Mouse (Mus musculus): ENCODE results near the gene Aldh1l1. TPM values are rescaled to one million over a fixed set of nuclear protein-coding genes. Genes with fewer than 3 reads are reported as not detected.

Aldh1l1 gene
- total and polyA plus RNA-seq, 3 experiments = 0.11 to 0.13 TPM; not detected in 1

- Histone ChIP-seq H3K27me3 (replicated peaks) (peaks cover 93% of the 10 kb centered on the region), H3K9me3 (replicated peaks; ENCODE audit: low read length) (peaks cover 7% of the 10 kb centered on the region), H3K36me3 (replicated peaks in 1 of 2; ENCODE audit: control insufficient read depth in 1 of 2, insufficient read depth in 1 of 2, low read length in 1 of 2) (no peaks in the 10 kb centered on the region), H3K4me1 (ENCODE audit: control insufficient read depth in 1 of 2, insufficient read depth in 2 of 2) (no peaks in the 10 kb centered on the region), H3K9ac (ENCODE audit: insufficient read depth, low read depth) (no peak overlapping the region), H3K4me2 (ENCODE audit: insufficient read depth, low read depth, poor library complexity, severe bottlenecking) (no peak overlapping the region), H3K27ac (ENCODE audit: insufficient read depth, low read depth) (no peak overlapping the region), H3K79me2 (replicated peaks; ENCODE audit: control insufficient read depth, extremely low read depth, insufficient read depth, poor library complexity, severe bottlenecking) (no peaks in the 10 kb centered on the region), H3K4me3 (replicated peaks in 1 of 3; ENCODE audit: low read depth in 2 of 3, low read length in 2 of 3, poor library complexity in 1 of 3) (no peak overlapping the region)
- in situ Hi-C loops (cut with MboI; ENCODE audit: low pct_ligation_motif_present, low pct_unique_long_range_greater_than_20kb, low sequenced_read_pairs) (no loop called here), dilution Hi-C loops (cut with MboI; ENCODE audit: extremely low pct_ligation_motif_present, extremely low pct_unique_long_range_greater_than_20kb, low sequenced_read_pairs) (no loop called here)
- TF ChIP-seq MYC (IDR thresholded peaks at IDR 0.05; ENCODE audit: low read depth, low read length) = no peak
- no peak for TF ChIP-seq MEF2A (IDR thresholded peaks at IDR 0.05; ENCODE audit: borderline replicate concordance, low read depth, low read length)
- no peak for TF ChIP-seq ZMIZ1 (IDR thresholded peaks at IDR 0.05; ENCODE audit: low read depth, low read length)
- no peak for TF ChIP-seq CHD1 (IDR thresholded peaks at IDR 0.05; ENCODE audit: low read depth, low read length)
- no peak for TF ChIP-seq ZNF384 (IDR thresholded peaks at IDR 0.05; ENCODE audit: low read depth, low read length)
- TF ChIP-seq UBTF (IDR thresholded peaks at IDR 0.05; ENCODE audit: low read depth, low read length) = no peak
- no peak for DNase-seq (ENCODE audit: extremely low read depth)
These were observed 79.4 kb downstream of the Aldh1l1 start for GRCm38 (mm10) chr6:90565357-90566215.

GRCm38 (mm10) chr6:90567486-90567885 lies 81.3 kb downstream of the Aldh1l1 start:
- H3K9ac ChIP-seq (ENCODE audit: insufficient read depth, low read depth) = no peak overlapping the region
- in situ Hi-C loops (cut with MboI; ENCODE audit: low pct_ligation_motif_present, low pct_unique_long_range_greater_than_20kb, low sequenced_read_pairs) = no loop called here
- dilution Hi-C loops (cut with MboI; ENCODE audit: extremely low pct_ligation_motif_present, extremely low pct_unique_long_range_greater_than_20kb, low sequenced_read_pairs) = no loop called here
- no peaks in the 10 kb centered on the region for H3K79me2 ChIP-seq (replicated peaks; ENCODE audit: control insufficient read depth, extremely low read depth, insufficient read depth, poor library complexity, severe bottlenecking)
- peaks cover 7% of the 10 kb centered on the region for H3K9me3 ChIP-seq (replicated peaks; ENCODE audit: low read length)
- no peaks in the 10 kb centered on the region for H3K4me1 ChIP-seq (ENCODE audit: control insufficient read depth in 1 of 2, insufficient read depth in 2 of 2)
- DNase-seq (ENCODE audit: extremely low read depth) = no peak
- H3K4me3 ChIP-seq (replicated peaks in 1 of 3; ENCODE audit: low read depth in 2 of 3, low read length in 2 of 3, poor library complexity in 1 of 3) = no peak overlapping the region
- peaks cover 95% of the 10 kb centered on the region for H3K27me3 ChIP-seq (replicated peaks)
- no peak overlapping the region for H3K4me2 ChIP-seq (ENCODE audit: insufficient read depth, low read depth, poor library complexity, severe bottlenecking)
- no peaks in the 10 kb centered on the region for H3K36me3 ChIP-seq (replicated peaks in 1 of 2; ENCODE audit: control insufficient read depth in 1 of 2, insufficient read depth in 1 of 2, low read length in 1 of 2)
- H3K27ac ChIP-seq (ENCODE audit: insufficient read depth, low read depth) = no peak overlapping the region
- no peak for TF ChIP-seq BHLHE40 (IDR thresholded peaks at IDR 0.05; ENCODE audit: low read depth, low read length)
- no peak for TF ChIP-seq USF1 (IDR thresholded peaks at IDR 0.05; ENCODE audit: low read depth, low read length)
- TF ChIP-seq TCF12 (IDR thresholded peaks at IDR 0.05; ENCODE audit: low read depth, low read length) = no peak
- no peak for TF ChIP-seq SMC3 (IDR thresholded peaks at IDR 0.05; ENCODE audit: low read depth, low read length)
- TF ChIP-seq NRF1 (IDR thresholded peaks at IDR 0.05; ENCODE audit: low read depth, low read length) = no peak
- no peak for TF ChIP-seq POLR2A (IDR thresholded peaks at IDR 0.05; ENCODE audit: low read depth, low read length)
- no peak for TF ChIP-seq UBTF (IDR thresholded peaks at IDR 0.05; ENCODE audit: low read depth, low read length)
- TF ChIP-seq JUN (IDR thresholded peaks at IDR 0.05; ENCODE audit: insufficient read depth, low read depth, low read length) = no peak
- TF ChIP-seq MXI1 (IDR thresholded peaks at IDR 0.05; ENCODE audit: low read depth, low read length) = no peak
- no peak for TF ChIP-seq ELF1 (IDR thresholded peaks at IDR 0.05; ENCODE audit: low read depth, low read length)
- TF ChIP-seq EP300 (IDR thresholded peaks at IDR 0.05; ENCODE audit: low read length) = no peak

Measured in CH12.LX (cell line).